Mouse (Mus musculus) CH12.LX (cell line): ENCODE measurements around the gene Map4k1. TPM values are rescaled to one million over a fixed set of nuclear protein-coding genes. Genes with fewer than 3 reads are reported as not detected.

Experiments
- DNase-seq: peaks from one replicate; pipeline ENCODE4 v3.0.0-alpha.2; 2013; ENCODE audit errors: extremely low read depth
- H3K27ac ChIP-seq: 2 replicates; pipeline ENCODE4 v1.5.1; 2012; ENCODE audit warnings: low read depth, mild to moderate bottlenecking, control low read depth, moderate library complexity; ENCODE audit not compliant: insufficient read depth
- H3K27me3 ChIP-seq: replicated peaks from 2 replicates; pipeline ENCODE3; 2012; ENCODE audit warnings: inconsistent platforms
- H3K36me3 ChIP-seq, 2 experiments: replicated peaks in 1 of 2; 2 replicates each; pipeline versions ENCODE3 to v1.6.1; 2012; ENCODE audit warnings: inconsistent platforms in 1 of 2, low read length in 1 of 2, mild to moderate bottlenecking in 1 of 2, mixed read lengths in 1 of 2, moderate library complexity in 1 of 2; ENCODE audit not compliant: control insufficient read depth in 1 of 2, insufficient read depth in 1 of 2
- H3K4me1 ChIP-seq, 2 experiments: 2 replicates each; pipeline ENCODE4 v1.6.1; 2012; ENCODE audit warnings: inconsistent platforms in 1 of 2, moderate library complexity in 1 of 2; ENCODE audit not compliant: insufficient read depth in 2 of 2, control insufficient read depth in 1 of 2
- H3K4me2 ChIP-seq: 2 replicates; pipeline ENCODE4 v1.6.1; 2012; ENCODE audit warnings: low read depth, mild to moderate bottlenecking, control low read depth; ENCODE audit not compliant: poor library complexity, insufficient read depth, severe bottlenecking
- H3K4me3 ChIP-seq, 3 experiments: fragments of 150-350 bp in 1 of 3; sonication (generic) in 1 of 3; replicated peaks in 1 of 3; 2 replicates each; pipeline versions ENCODE3 to v1.5.1; 2011 to 2012; ENCODE audit warnings: low read depth in 2 of 3, low read length in 2 of 3, mild to moderate bottlenecking in 2 of 3, moderate library complexity in 2 of 3, control low read depth in 1 of 3, improper control_type of control experiment in 1 of 3, inconsistent platforms in 1 of 3, mixed read lengths in 1 of 3; ENCODE audit not compliant: poor library complexity in 1 of 3
- H3K79me2 ChIP-seq: replicated peaks from 2 replicates; pipeline ENCODE4 v1.6.1; 2012; ENCODE audit warnings: mild to moderate bottlenecking, moderate library complexity; ENCODE audit not compliant: control insufficient read depth, poor library complexity, insufficient read depth, severe bottlenecking; ENCODE audit errors: extremely low read depth
- H3K9ac ChIP-seq: 2 replicates; pipeline ENCODE4 v1.6.1; 2012; ENCODE audit warnings: low read depth, mild to moderate bottlenecking, control low read depth, moderate library complexity; ENCODE audit not compliant: insufficient read depth
- H3K9me3 ChIP-seq: replicated peaks from 2 replicates; pipeline ENCODE3; 2012; ENCODE audit warnings: low read length, inconsistent platforms, mixed read lengths
- BHLHE40 ChIP-seq: IDR thresholded peaks from 2 replicates; pipeline ENCODE4 v1.6.1; 2011; ENCODE audit warnings: mild to moderate bottlenecking, low read depth, low read length, improper control_type of control experiment
- CHD2 ChIP-seq: IDR thresholded peaks from 2 replicates; pipeline ENCODE4 v1.6.1; 2011; ENCODE audit warnings: low read length, improper control_type of control experiment
- CTCF ChIP-seq, 2 experiments: IDR thresholded peaks in 1 of 2; conservative IDR thresholded peaks in 1 of 2; 2 replicates each; pipeline ENCODE4 v1.5.1; 2011 to 2012; ENCODE audit warnings: low read depth in 2 of 2, low read length in 2 of 2, improper control_type of control experiment in 1 of 2, inconsistent platforms in 1 of 2, mild to moderate bottlenecking in 1 of 2, moderate library complexity in 1 of 2
- E2F4 ChIP-seq: IDR thresholded peaks from 2 replicates; pipeline ENCODE4 v1.6.1; 2011; ENCODE audit warnings: low read depth, low read length, improper control_type of control experiment; ENCODE audit not compliant: insufficient replicate concordance
- ELF1 ChIP-seq: IDR thresholded peaks from 2 replicates; pipeline ENCODE4 v1.6.1; 2014; ENCODE audit warnings: low read depth, mild to moderate bottlenecking, inconsistent platforms, low read length, improper control_type of control experiment
- EP300 ChIP-seq: IDR thresholded peaks from 2 replicates; pipeline ENCODE4 v1.6.1; 2011; ENCODE audit warnings: low read length, improper control_type of control experiment
- ETS1 ChIP-seq: conservative IDR thresholded peaks from 2 replicates; pipeline ENCODE4 v1.6.1; 2012; ENCODE audit warnings: low read depth, mild to moderate bottlenecking, inconsistent platforms, low read length, improper control_type of control experiment, moderate library complexity
- GABPA ChIP-seq: IDR thresholded peaks from 2 replicates; pipeline ENCODE4 v1.6.1; 2012; ENCODE audit warnings: low read depth, low read length, improper control_type of control experiment, inconsistent platforms; ENCODE audit not compliant: insufficient replicate concordance
- HCFC1 ChIP-seq: IDR thresholded peaks from 2 replicates; pipeline ENCODE4 v1.6.1; 2012; ENCODE audit warnings: low read depth, mild to moderate bottlenecking, inconsistent platforms, low read length, improper control_type of control experiment
- JUN ChIP-seq: IDR thresholded peaks from 2 replicates; pipeline ENCODE4 v1.6.1; 2011; ENCODE audit warnings: low read depth, mild to moderate bottlenecking, low read length, improper control_type of control experiment, moderate library complexity; ENCODE audit not compliant: insufficient read depth
- KAT2A ChIP-seq: IDR thresholded peaks from 2 replicates; pipeline ENCODE4 v1.6.1; 2012; ENCODE audit warnings: low read length, improper control_type of control experiment, inconsistent platforms; ENCODE audit not compliant: insufficient replicate concordance
- MAFK ChIP-seq: IDR thresholded peaks from 2 replicates; pipeline ENCODE4 v1.6.1; 2011; ENCODE audit warnings: low read length, improper control_type of control experiment; ENCODE audit not compliant: insufficient replicate concordance
- MAX ChIP-seq: IDR thresholded peaks from 2 replicates; pipeline ENCODE4 v1.6.1; 2011; ENCODE audit warnings: low read length, improper control_type of control experiment
- MAZ ChIP-seq: IDR thresholded peaks from 2 replicates; pipeline ENCODE4 v1.6.1; 2012; ENCODE audit warnings: low read depth, mild to moderate bottlenecking, inconsistent platforms, low read length, improper control_type of control experiment, moderate library complexity
- MEF2A ChIP-seq: IDR thresholded peaks from 2 replicates; pipeline ENCODE4 v1.6.1; 2014; ENCODE audit warnings: low read depth, mild to moderate bottlenecking, inconsistent platforms, low read length, improper control_type of control experiment, borderline replicate concordance
- MXI1 ChIP-seq: IDR thresholded peaks from 2 replicates; pipeline ENCODE4 v1.6.1; 2011; ENCODE audit warnings: mild to moderate bottlenecking, low read depth, low read length, improper control_type of control experiment
- MYC ChIP-seq: IDR thresholded peaks from 2 replicates; pipeline ENCODE4 v1.6.1; 2011; ENCODE audit warnings: low read depth, mild to moderate bottlenecking, improper control_type of control experiment, low read length
- NELFE ChIP-seq: IDR thresholded peaks from 2 replicates; pipeline ENCODE4 v1.6.1; 2011; ENCODE audit warnings: low read depth, low read length, improper control_type of control experiment
- PAX5 ChIP-seq: IDR thresholded peaks from 2 replicates; pipeline ENCODE4 v1.6.1; 2012; ENCODE audit warnings: low read length, inconsistent platforms, mixed read lengths
- RAD21 ChIP-seq: IDR thresholded peaks from 2 replicates; pipeline ENCODE4 v1.6.1; 2011; ENCODE audit warnings: low read depth, mild to moderate bottlenecking, low read length, improper control_type of control experiment, moderate library complexity
- RCOR1 ChIP-seq: conservative IDR thresholded peaks from 2 replicates; pipeline ENCODE4 v1.6.1; 2012; ENCODE audit warnings: low read depth, mild to moderate bottlenecking, inconsistent platforms, low read length, improper control_type of control experiment
- SIN3A ChIP-seq: IDR thresholded peaks from 2 replicates; pipeline ENCODE4 v1.6.1; 2012; ENCODE audit warnings: low read length, improper control_type of control experiment, inconsistent platforms
- SMC3 ChIP-seq: IDR thresholded peaks from 2 replicates; pipeline ENCODE4 v1.6.1; 2011; ENCODE audit warnings: low read depth, low read length, improper control_type of control experiment
- TBP ChIP-seq: conservative IDR thresholded peaks from 2 replicates; pipeline ENCODE4 v1.6.1; 2011; ENCODE audit warnings: low read depth, low read length, improper control_type of control experiment
- TCF12 ChIP-seq: IDR thresholded peaks from 2 replicates; pipeline ENCODE4 v1.6.1; 2014; ENCODE audit warnings: low read depth, mild to moderate bottlenecking, inconsistent platforms, low read length, improper control_type of control experiment
- UBTF ChIP-seq: IDR thresholded peaks from 2 replicates; pipeline ENCODE4 v1.6.1; 2012; ENCODE audit warnings: low read depth, mild to moderate bottlenecking, inconsistent platforms, low read length, improper control_type of control experiment, moderate library complexity
- USF1 ChIP-seq: IDR thresholded peaks from 2 replicates; pipeline ENCODE4 v1.6.1; 2014; ENCODE audit warnings: low read depth, mild to moderate bottlenecking, inconsistent platforms, low read length, improper control_type of control experiment
- USF2 ChIP-seq: conservative IDR thresholded peaks from 2 replicates; pipeline ENCODE4 v1.6.1; 2011; ENCODE audit warnings: low read depth, low read length, improper control_type of control experiment
- ZC3H11A ChIP-seq: IDR thresholded peaks from 2 replicates; pipeline ENCODE4 v1.6.1; 2012; ENCODE audit warnings: low read depth, mild to moderate bottlenecking, inconsistent platforms, low read length, improper control_type of control experiment
- ZKSCAN1 ChIP-seq: IDR thresholded peaks from 2 replicates; pipeline ENCODE4 v1.6.1; 2012; ENCODE audit warnings: low read depth, inconsistent platforms, low read length, improper control_type of control experiment, borderline replicate concordance
- ZMIZ1 ChIP-seq: IDR thresholded peaks from 2 replicates; pipeline ENCODE4 v1.6.1; 2012; ENCODE audit warnings: low read depth, mild to moderate bottlenecking, inconsistent platforms, low read length, improper control_type of control experiment
- ZNF384 ChIP-seq: IDR thresholded peaks from 2 replicates; pipeline ENCODE4 v1.6.1; 2012; ENCODE audit warnings: low read depth, low read length, improper control_type of control experiment, inconsistent platforms
- dilution Hi-C: fragments of 300-500 bp; cut with MboI; formaldehyde crosslinking; loops from 2 replicates; pipeline ENCODE4 v1.14.3; 2020; ENCODE audit warnings: low sequenced_read_pairs; ENCODE audit not compliant: extremely low pct_unique_long_range_greater_than_20kb, extremely low pct_ligation_motif_present
- in situ Hi-C: fragments of 300-500 bp; cut with MboI; formaldehyde crosslinking; loops from 3 replicates; pipeline ENCODE4 v1.14.3; 2019; ENCODE audit warnings: low sequenced_read_pairs, low pct_ligation_motif_present, low pct_unique_long_range_greater_than_20kb, mixed read lengths
- polyA plus RNA-seq: library from polyadenylated mRNA; unstranded; fragments of >175 nt; gene quantifications from 2 replicates; pipeline ENCODE4 v1.2.1, GENCODE M21; 2012; ENCODE audit warnings: low read depth; ENCODE audit not compliant: insufficient read length
- total RNA-seq, 2 experiments: library from RNA; depleted of rRNA; stranded (reverse); fragments of 300-350 nt in 1 of 2; fragments of >200 nt in 1 of 2; gene quantifications; 2 replicates each; pipeline ENCODE4 v1.2.3; 2012 to 2014

Map4k1 gene
- total and polyA plus RNA-seq, 3 experiments = 114 to 395 (median 183) TPM

- Histone ChIP-seq H3K4me2 (no peak overlapping the region), H3K27ac (no peak overlapping the region), H3K79me2 (no peaks in the 10 kb centered on the region), H3K27me3 (no peaks in the 10 kb centered on the region), H3K36me3 (peaks cover 2 to 18% of the 10 kb centered on the region in 2 experiments), H3K9me3 (peaks cover 10% of the 10 kb centered on the region), H3K4me3 (no peak overlapping the region), H3K4me1 (peaks cover 15 to 48% of the 10 kb centered on the region in 2 experiments), H3K9ac (no peak overlapping the region)
- dilution Hi-C loops = no loop called here
- in situ Hi-C loops = loop anchor here (5.0 kb wide), 1 partner anchor 36 kb away; no protein-coding TSS in a partner anchor
- TF ChIP-seq RAD21 (no peak), ETS1 (no peak), ZNF384 (no peak), USF2 (no peak), TCF12 (no peak)
- no peak for DNase-seq
Observed at GRCm38 (mm10) chr7:29023514-29023913, 41.7 kb downstream of the Map4k1 start.

DNA sequence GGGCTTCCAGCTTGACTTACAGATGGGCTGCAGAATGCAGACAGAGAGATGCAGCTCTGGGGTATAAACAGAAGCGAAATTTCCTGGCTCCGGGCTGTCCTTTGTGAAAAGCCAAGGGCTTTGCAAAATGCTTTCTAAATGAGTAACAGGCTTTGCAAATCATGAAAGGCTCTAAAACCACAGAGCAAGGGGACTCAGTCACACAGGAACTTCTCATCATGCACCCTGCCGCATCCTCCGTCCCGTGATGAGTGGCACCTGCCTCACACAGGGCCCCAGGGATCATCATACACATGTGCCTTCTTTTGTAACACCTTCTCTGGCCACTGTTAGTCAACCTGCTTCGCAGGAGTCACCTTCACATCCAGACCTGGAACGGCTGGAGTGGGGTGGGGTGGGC is 43.7 kb downstream of the Map4k1 start:
- Histone ChIP-seq H3K9me3 (peaks cover 3% of the 10 kb centered on the region), H3K4me3 (no peak overlapping the region), H3K4me2 (peak overlapping the region; percentile 53), H3K79me2 (no peaks in the 10 kb centered on the region), H3K27ac (peak overlapping the region; percentile 97), H3K4me1 (peaks cover 15 to 52% of the 10 kb centered on the region in 2 experiments), H3K27me3 (no peaks in the 10 kb centered on the region), H3K9ac (no peak overlapping the region; the same call in 1 of the 2 replicates), H3K36me3 (peaks cover 0 to 10% of the 10 kb centered on the region in 2 experiments)
- in situ Hi-C loops (loop anchor here (25.0 kb wide), 1 partner anchor 238 kb away; the partner anchor contains the start of gene Rinl), dilution Hi-C loops (no loop called here)
- DNase-seq = peak; percentile 96
- peak; percentile 93 for TF ChIP-seq MEF2A
- no peak for TF ChIP-seq SMC3
- TF ChIP-seq EP300 = peak; percentile 97
- TF ChIP-seq CTCF (conservative IDR thresholded peaks at IDR 0.05 in 1 of 2, IDR thresholded peaks at IDR 0.05 in 1 of 2; ENCODE audit: low read depth in 2 of 2, low read length in 2 of 2) = no peak
- peak; percentile 76; the same call in 1 of the 2 replicates for TF ChIP-seq MAFK
- TF ChIP-seq BHLHE40 = peak; percentile 100
- no peak for TF ChIP-seq ZKSCAN1
- peak; percentile 61; the same call in 1 of the 2 replicates for TF ChIP-seq MAZ
- no peak for TF ChIP-seq UBTF
- TF ChIP-seq PAX5 = no peak
- no peak for TF ChIP-seq NELFE
- TF ChIP-seq KAT2A = no peak
- no peak for TF ChIP-seq HCFC1
- peak; percentile 23; the same call in 1 of the 2 replicates for TF ChIP-seq ZMIZ1
- TF ChIP-seq ZC3H11A = no peak
- TF ChIP-seq GABPA = no peak
- no peak for TF ChIP-seq USF1
- TF ChIP-seq SIN3A = peak; percentile 78
- TF ChIP-seq TBP = 0 out of 2 replicates have a peak, but pooled peaks have one; percentile 32
- peak; percentile 78 for TF ChIP-seq MAX
- TF ChIP-seq CHD2 = peak; percentile 82; the same call in 1 of the 2 replicates
- peak; percentile 90 for TF ChIP-seq MYC
- TF ChIP-seq JUN = peak; percentile 88
- 0 out of 2 replicates have a peak, but pooled peaks have one; percentile 30 for TF ChIP-seq MXI1
- peak; percentile 100 for TF ChIP-seq ETS1
- TF ChIP-seq USF2 = no peak
- TF ChIP-seq RCOR1 = peak; percentile 96
- no peak for TF ChIP-seq E2F4
- no peak; the same call in 1 of the 2 replicates for TF ChIP-seq ZNF384
- TF ChIP-seq ELF1 = peak; percentile 42; the same call in 1 of the 2 replicates
